Mouse (Mus musculus) C2C12 (cell line): ENCODE results near the gene Cuedc2.

Experiments
- CTCF ChIP-seq: IDR thresholded peaks from one replicate; pipeline ENCODE4 v1.5.1; 2011; ENCODE audit not compliant: control insufficient read depth, insufficient read depth, insufficient read length
- MAX ChIP-seq: IDR thresholded peaks from one replicate; pipeline ENCODE4 v1.6.1; 2011; ENCODE audit warnings: mild to moderate bottlenecking, control low read depth
- MYOD1 ChIP-seq: IDR thresholded peaks from one replicate; pipeline ENCODE4 v1.6.1; 2011; ENCODE audit warnings: low read depth; ENCODE audit not compliant: control insufficient read depth, insufficient read length
- MYOG ChIP-seq: IDR thresholded peaks from one replicate; pipeline ENCODE4 v1.6.1; 2011; ENCODE audit not compliant: control insufficient read depth, insufficient read length; ENCODE audit errors: extremely low read depth
- USF1 ChIP-seq: IDR thresholded peaks from one replicate; pipeline ENCODE4 v1.6.1; 2011; ENCODE audit warnings: low read depth, mild to moderate bottlenecking, control low read depth, moderate library complexity

DNA sequence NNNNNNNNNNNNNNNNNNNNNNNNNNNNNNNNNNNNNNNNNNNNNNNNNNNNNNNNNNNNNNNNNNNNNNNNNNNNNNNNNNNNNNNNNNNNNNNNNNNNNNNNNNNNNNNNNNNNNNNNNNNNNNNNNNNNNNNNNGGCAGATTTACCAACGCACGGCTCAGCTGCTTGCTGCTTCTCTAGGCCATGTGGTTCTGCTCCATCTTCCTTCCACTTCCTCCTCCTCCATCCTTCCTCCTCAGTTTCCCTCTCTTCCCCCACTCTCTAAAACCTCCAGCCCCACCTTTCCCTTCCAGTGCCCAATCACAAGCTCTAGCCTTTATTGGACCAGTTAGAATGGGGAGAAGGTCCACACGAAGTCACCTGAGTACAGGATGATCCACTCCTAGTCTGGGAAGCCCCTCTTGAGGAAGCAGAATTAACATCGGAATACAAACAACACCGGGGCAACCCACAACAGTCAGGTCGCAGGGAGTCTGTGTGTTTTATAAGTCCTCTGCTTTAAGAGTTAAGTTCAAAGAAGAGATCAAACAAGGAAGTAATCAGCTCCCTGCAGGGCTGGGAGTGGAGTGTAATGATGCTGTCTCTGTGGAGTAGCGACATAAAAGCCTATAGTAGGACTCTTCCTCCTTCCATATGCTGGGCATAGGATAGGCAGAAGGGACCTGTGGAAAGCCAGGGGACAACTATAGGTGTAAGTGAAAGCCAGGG lies 6.4 kb upstream of the Cuedc2 start:
- TF ChIP-seq CTCF (no peak), MYOG (no peak), MYOD1 (no peak), USF1 (no peak), MAX (no peak)
